Mouse (Mus musculus) intestine, embryonic 16.5 days (tissue): ENCODE results near the gene Skida1. TPM values are rescaled to one million over a fixed set of nuclear protein-coding genes. Genes with fewer than 3 reads are reported as not detected.
A peak's percentile ranks its signal among the peaks of the same experiment; 100 is the strongest.

Source experiments
- ATAC-seq: fragments of 200-750 bp; cut with Nextera tagmentation; 2 replicates; pipeline ENCODE4 v1.8.0; 2017; ENCODE audit warnings: moderate TSS enrichment, moderate library complexity
- H3K27ac ChIP-seq: fragments of 300-500 bp; sonication (generic); 2 replicates; pipeline ENCODE4 v1.5.1; 2014; ENCODE audit warnings: mild to moderate bottlenecking, low read length
- H3K27me3 ChIP-seq: fragments of 300-500 bp; sonication (generic); replicated peaks from 2 replicates; pipeline ENCODE4 v1.6.1; 2014; ENCODE audit warnings: low read length, control low read depth, mixed read lengths; ENCODE audit not compliant: control insufficient read depth, insufficient read depth
- H3K36me3 ChIP-seq: fragments of 300-500 bp; sonication (generic); 2 replicates; pipeline ENCODE4 v1.6.1; 2014; ENCODE audit warnings: low read length, control low read depth; ENCODE audit not compliant: control insufficient read depth, insufficient read depth
- H3K4me1 ChIP-seq: fragments of 300-500 bp; sonication (generic); 2 replicates; pipeline ENCODE4 v1.6.1; 2014; ENCODE audit warnings: low read length, control low read depth, mixed read lengths; ENCODE audit not compliant: control insufficient read depth, insufficient read depth
- H3K4me2 ChIP-seq: fragments of 300-500 bp; sonication (generic); 2 replicates; pipeline ENCODE4 v1.6.1; 2014; ENCODE audit warnings: low read depth, low read length, control low read depth
- H3K4me3 ChIP-seq: fragments of 300-500 bp; sonication (generic); 2 replicates; pipeline ENCODE4 v1.5.1; 2014; ENCODE audit warnings: mild to moderate bottlenecking, low read length
- H3K9ac ChIP-seq: fragments of 300-500 bp; sonication (generic); 2 replicates; pipeline ENCODE4 v1.6.1; 2014; ENCODE audit warnings: low read depth, low read length
- H3K9me3 ChIP-seq: fragments of 300-500 bp; sonication (generic); 2 replicates; pipeline ENCODE4 v1.6.1; 2016; ENCODE audit warnings: low read length, control low read depth; ENCODE audit not compliant: control insufficient read depth
- WGBS: fragments of 180-500 bp; shearing (Covaris S2); extraction: QIAGEN DNeasy Blood & Tissue Kit; methylation state at CpG from one replicate; pipeline ENCODE4 v1.1.7; 2014; 5-methylcytosine and 5-hydroxymethylcytosine counted together
- microRNA-seq: library from miRNA; unstranded; fragments of <30 nt; microRNA quantifications from one replicate; pipeline ENCODE4, GENCODE M21; 2016
- polyA plus RNA-seq: library from polyadenylated mRNA; unstranded; fragments of >200 nt; fragmentation: Nextera tagmentation; extraction: Ambion mirVana; gene quantifications from 2 replicates; pipeline ENCODE4 v1.2.1, GENCODE M21; 2015

Skida1 gene
- polyA plus RNA-seq, 1 experiment from 2014 or later = 2.0 TPM

DNA sequence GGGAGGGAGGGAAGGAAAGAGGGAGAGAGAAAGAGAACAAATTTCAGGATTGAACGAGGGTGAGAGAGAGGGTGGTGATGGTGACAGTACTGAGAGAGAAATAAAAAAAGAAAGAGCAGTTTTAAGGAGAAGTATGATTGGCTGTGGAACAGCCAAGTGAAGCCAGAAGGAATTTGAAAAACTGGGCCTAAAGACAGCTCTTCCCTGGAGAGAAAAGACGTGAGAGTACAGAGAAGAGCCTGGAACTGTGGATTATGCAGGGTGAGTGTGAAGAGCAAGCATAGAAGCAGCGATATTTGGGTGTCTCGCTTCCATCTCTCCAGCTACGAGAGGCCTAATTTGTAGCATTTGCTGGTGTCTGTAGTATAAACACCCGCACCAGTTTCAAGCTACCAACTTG is 37.6 kb downstream of the Skida1 start:
- Histone ChIP-seq H3K4me2 (no peak overlapping the region), H3K4me3 (no peak overlapping the region), H3K9me3 (no peaks in the 10 kb centered on the region), H3K36me3 (no peaks in the 10 kb centered on the region), H3K27ac (no peak overlapping the region), H3K9ac (no peak overlapping the region), H3K4me1 (no peaks in the 10 kb centered on the region), H3K27me3 (no peaks in the 10 kb centered on the region)
- no peak for ATAC-seq
- 81% methylated on average over 6 of the region's 6 CpGs for WGBS

DNA sequence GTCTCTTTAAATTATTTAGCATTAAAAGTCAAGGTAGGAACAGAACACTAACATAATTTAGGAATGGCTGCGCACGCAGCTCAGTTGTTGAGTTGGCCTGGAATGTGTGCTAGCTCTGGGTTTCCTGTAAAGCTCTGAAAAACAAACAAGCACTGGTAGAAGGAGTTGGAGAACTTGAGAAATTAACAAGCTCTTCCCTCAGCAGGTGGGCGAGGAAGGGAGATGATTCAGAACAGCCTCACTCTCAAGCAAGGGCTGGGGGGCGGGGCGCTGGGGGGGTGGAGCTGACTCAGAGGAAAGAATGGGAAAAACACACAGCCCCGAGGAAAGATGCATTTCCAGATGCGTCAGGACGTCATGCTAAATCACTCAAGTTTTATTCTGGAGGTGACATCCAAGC is 43.7 kb downstream of the Skida1 start:
- no peak overlapping the region for H3K4me2 ChIP-seq
- no peaks in the 10 kb centered on the region for H3K9me3 ChIP-seq
- no peaks in the 10 kb centered on the region for H3K36me3 ChIP-seq
- no peak overlapping the region for H3K9ac ChIP-seq
- ATAC-seq = no peak
- 29% methylated on average over 8 of the region's 8 CpGs for WGBS
- H3K27ac ChIP-seq = no peak overlapping the region
- H3K4me3 ChIP-seq = no peak overlapping the region
- H3K27me3 ChIP-seq = no peaks in the 10 kb centered on the region
- no peaks in the 10 kb centered on the region for H3K4me1 ChIP-seq

DNA sequence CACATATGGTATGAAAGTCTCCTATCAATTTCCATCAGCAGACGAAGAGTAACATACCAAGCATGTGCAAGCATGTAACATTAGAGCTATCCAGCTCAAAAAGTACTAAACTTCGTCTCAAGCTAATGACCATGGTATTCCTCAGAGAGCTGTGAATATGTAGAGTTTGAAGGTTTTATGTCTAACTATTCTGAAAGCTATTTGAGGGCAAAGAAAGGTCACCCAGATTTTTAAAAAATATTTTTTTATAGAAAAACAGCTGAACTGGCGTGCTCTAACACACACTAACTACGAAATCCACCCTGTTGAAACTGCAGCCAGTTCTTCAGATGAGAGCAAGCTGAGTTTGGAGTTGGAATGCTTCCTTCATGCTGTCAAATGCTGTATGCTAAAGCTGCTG is 44.6 kb downstream of the Skida1 start:
- H3K4me3 ChIP-seq = no peak overlapping the region
- H3K4me1 ChIP-seq = no peaks in the 10 kb centered on the region
- WGBS = 70% methylated on average over 4 of the region's 4 CpGs
- no peak for ATAC-seq
- no peak overlapping the region for H3K27ac ChIP-seq
- no peaks in the 10 kb centered on the region for H3K9me3 ChIP-seq
- H3K9ac ChIP-seq = no peak overlapping the region
- no peaks in the 10 kb centered on the region for H3K36me3 ChIP-seq
- no peak overlapping the region for H3K4me2 ChIP-seq
- H3K27me3 ChIP-seq = no peaks in the 10 kb centered on the region

DNA sequence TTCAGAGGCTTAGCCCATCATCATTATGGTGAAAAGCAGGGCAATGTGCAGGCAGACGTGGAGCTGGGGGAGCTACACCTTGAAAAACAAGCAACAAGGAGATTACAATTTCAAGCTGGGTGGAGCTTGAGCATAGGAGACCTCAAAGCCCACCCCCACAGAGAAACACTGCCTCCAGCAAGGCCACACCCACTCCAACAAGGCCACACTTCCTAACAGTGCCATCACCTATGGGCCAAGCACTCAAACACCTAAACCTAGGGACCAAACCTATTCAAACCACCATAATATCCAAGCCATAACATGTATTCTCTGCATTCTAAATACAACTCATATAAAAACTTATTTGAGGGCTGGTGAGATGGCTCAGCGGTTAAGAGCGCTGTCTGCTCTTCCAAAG is 46.5 kb downstream of the Skida1 start:
- H3K27ac ChIP-seq = no peak overlapping the region
- no peak overlapping the region for H3K4me2 ChIP-seq
- 89% methylated on average over 3 of the region's 3 CpGs for WGBS
- H3K36me3 ChIP-seq = no peaks in the 10 kb centered on the region
- H3K27me3 ChIP-seq = no peaks in the 10 kb centered on the region
- H3K4me3 ChIP-seq = no peak overlapping the region
- no peaks in the 10 kb centered on the region for H3K9me3 ChIP-seq
- H3K9ac ChIP-seq = no peak overlapping the region
- H3K4me1 ChIP-seq = no peaks in the 10 kb centered on the region
- ATAC-seq = no peak

- Histone ChIP-seq H3K27me3 (no peaks in the 10 kb centered on the region), H3K4me2 (no peak within 1 kb of the TSS), H3K27ac (no peak within 1 kb of the TSS), H3K9ac (no peak within 1 kb of the TSS), H3K4me1 (no peaks in the 10 kb centered on the region), H3K36me3 (no peaks in the 10 kb centered on the region), H3K4me3 (no peak within 1 kb of the TSS), H3K9me3 (no peaks in the 10 kb centered on the region)
- no peak for ATAC-seq
Observed at GRCm38 (mm10) chr2:17996858-17997257, 52.0 kb downstream of the Skida1 start, which contains the start of gene H2al2a. Gene H2al2a (minus strand): TSS chr2:17996958.

Small RNAs within 50 kb of the gene (microRNA-seq; reads per million reads assigned to microRNA genes)
- gene Mir7655 = 5.7 reads per million, percentile 17 among the genes with 10 or more reads in this experiment

Other genes starting within 250 kb of the Skida1 start
- gene H2al2a, start 52.1 kb downstream of the Skida1 start, polyA plus RNA-seq = not detected in 2 replicates
- gene A930004D18Rik, start 11.3 kb downstream of the Skida1 start, polyA plus RNA-seq = 9.8 and 11.5 TPM in 2 replicates
- 45.4 and 47.2 TPM in 2 replicates for gene Mllt10, start 6.2 kb upstream of the Skida1 start, polyA plus RNA-seq